Mouse (Mus musculus): ENCODE results near the gene Tmem165. TPM values are rescaled to one million over a fixed set of nuclear protein-coding genes. Genes with fewer than 3 reads are reported as not detected.

The Tmem165 gene
- polyA plus RNA-seq, 1 experiment from 2014 or later = 112 TPM

- ATAC-seq (no peak), DNase-seq (ENCODE audit: low spot score) (no peak)
- no peak for TF ChIP-seq CTCF (IDR thresholded peaks at IDR 0.05)
- no peak for TF ChIP-seq EP300 (IDR thresholded peaks at IDR 0.05)
- H3K27me3 ChIP-seq (replicated peaks; ENCODE audit: insufficient read depth, low read length) = no peaks in the 10 kb centered on the region
- 95% methylated on average over 3 of the region's 3 CpGs for WGBS
- H3K27ac ChIP-seq (ENCODE audit: low read length) = no peak overlapping the region
- H3K4me2 ChIP-seq (replicated peaks; ENCODE audit: low read depth, low read length) = no peak overlapping the region
- H3K9me3 ChIP-seq (ENCODE audit: low read length) = no peaks in the 10 kb centered on the region
- no peaks in the 10 kb centered on the region for H3K4me1 ChIP-seq (ENCODE audit: insufficient read depth, low read depth, low read length)
- H3K9ac ChIP-seq (replicated peaks; ENCODE audit: low read depth) = no peak overlapping the region
- no peak overlapping the region for H3K4me3 ChIP-seq (ENCODE audit: low read depth, low read length)
- peaks cover 31% of the 10 kb centered on the region; the same call in 1 of the 2 replicates for H3K36me3 ChIP-seq (ENCODE audit: insufficient read depth, low read length)
Measured at GRCm38 (mm10) chr5:76203171-76203570, 19.5 kb downstream of the Tmem165 start.

- no peak for DNase-seq (ENCODE audit: low spot score)
- Histone ChIP-seq H3K9ac (replicated peaks; ENCODE audit: low read depth) (no peak overlapping the region), H3K27me3 (replicated peaks; ENCODE audit: insufficient read depth, low read length) (no peaks in the 10 kb centered on the region), H3K36me3 (ENCODE audit: insufficient read depth, low read length) (peaks cover 24% of the 10 kb centered on the region; the same call in 1 of the 2 replicates), H3K9me3 (ENCODE audit: low read length) (no peaks in the 10 kb centered on the region), H3K4me1 (ENCODE audit: insufficient read depth, low read depth, low read length) (no peaks in the 10 kb centered on the region), H3K4me3 (ENCODE audit: low read depth, low read length) (no peak overlapping the region), H3K4me2 (replicated peaks; ENCODE audit: low read depth, low read length) (no peak overlapping the region), H3K27ac (ENCODE audit: low read length) (no peak overlapping the region)
- 90% methylated on average over 2 of the region's 2 CpGs for WGBS
- ATAC-seq = no peak
- no peak for TF ChIP-seq CTCF (IDR thresholded peaks at IDR 0.05)
- no peak for TF ChIP-seq EP300 (IDR thresholded peaks at IDR 0.05)
Measured at GRCm38 (mm10) chr5:76205886-76206285, 22.2 kb downstream of the Tmem165 start.

- H3K36me3 ChIP-seq (ENCODE audit: insufficient read depth, low read length) = peaks cover 23% of the 10 kb centered on the region; the same call in 1 of the 2 replicates
- H3K4me2 ChIP-seq (replicated peaks; ENCODE audit: low read depth, low read length) = no peak overlapping the region
- 87% methylated on average over 5 of the region's 5 CpGs for WGBS
- H3K27ac ChIP-seq (ENCODE audit: low read length) = no peak overlapping the region
- no peak for DNase-seq (ENCODE audit: low spot score)
- no peaks in the 10 kb centered on the region for H3K4me1 ChIP-seq (ENCODE audit: insufficient read depth, low read depth, low read length)
- no peaks in the 10 kb centered on the region for H3K9me3 ChIP-seq (ENCODE audit: low read length)
- no peak overlapping the region for H3K9ac ChIP-seq (replicated peaks; ENCODE audit: low read depth)
- no peak overlapping the region for H3K4me3 ChIP-seq (ENCODE audit: low read depth, low read length)
- H3K27me3 ChIP-seq (replicated peaks; ENCODE audit: insufficient read depth, low read length) = no peaks in the 10 kb centered on the region
- ATAC-seq = no peak
- TF ChIP-seq EP300 (IDR thresholded peaks at IDR 0.05) = no peak
- no peak for TF ChIP-seq CTCF (IDR thresholded peaks at IDR 0.05)
Measured at GRCm38 (mm10) chr5:76208066-76208465, 24.4 kb downstream of the Tmem165 start.

- Histone ChIP-seq H3K9me3 (ENCODE audit: low read length) (no peaks in the 10 kb centered on the region), H3K4me3 (ENCODE audit: low read depth, low read length) (no peak overlapping the region), H3K9ac (replicated peaks; ENCODE audit: low read depth) (no peak overlapping the region), H3K27ac (ENCODE audit: low read length) (no peak overlapping the region), H3K27me3 (replicated peaks; ENCODE audit: insufficient read depth, low read length) (no peaks in the 10 kb centered on the region), H3K4me2 (replicated peaks; ENCODE audit: low read depth, low read length) (no peak overlapping the region), H3K36me3 (ENCODE audit: insufficient read depth, low read length) (0 out of 2 replicates have a peak, but pooled peaks cover 5% of the 10 kb centered on the region), H3K4me1 (ENCODE audit: insufficient read depth, low read depth, low read length) (no peaks in the 10 kb centered on the region)
- ATAC-seq (no peak), DNase-seq (ENCODE audit: low spot score) (no peak)
- 64% methylated on average over 6 of the region's 6 CpGs for WGBS
- TF ChIP-seq EP300 (IDR thresholded peaks at IDR 0.05) (no peak), CTCF (IDR thresholded peaks at IDR 0.05) (no peak)
Measured at GRCm38 (mm10) chr5:76216691-76217090, 33.0 kb downstream of the Tmem165 start.

- Histone ChIP-seq H3K4me1 (ENCODE audit: insufficient read depth, low read depth, low read length) (no peaks in the 10 kb centered on the region), H3K9me3 (ENCODE audit: low read length) (no peaks in the 10 kb centered on the region), H3K4me2 (replicated peaks; ENCODE audit: low read depth, low read length) (no peak overlapping the region), H3K27ac (ENCODE audit: low read length) (no peak overlapping the region), H3K36me3 (ENCODE audit: insufficient read depth, low read length) (peaks cover 32% of the 10 kb centered on the region), H3K4me3 (ENCODE audit: low read depth, low read length) (no peak overlapping the region), H3K9ac (replicated peaks; ENCODE audit: low read depth) (no peak overlapping the region), H3K27me3 (replicated peaks; ENCODE audit: insufficient read depth, low read length) (no peaks in the 10 kb centered on the region)
- ATAC-seq (no peak), DNase-seq (ENCODE audit: low spot score) (no peak)
- TF ChIP-seq CTCF (IDR thresholded peaks at IDR 0.05) = no peak
- TF ChIP-seq EP300 (IDR thresholded peaks at IDR 0.05) = no peak
- WGBS = 90% methylated on average over 13 of the region's 13 CpGs
Measured at GRCm38 (mm10) chr5:76231171-76231855, 47.6 kb downstream of the Tmem165 start.

- H3K4me3 ChIP-seq (ENCODE audit: low read depth, low read length) = no peak overlapping the region
- DNase-seq (ENCODE audit: low spot score) = no peak
- H3K36me3 ChIP-seq (ENCODE audit: insufficient read depth, low read length) = 0 out of 2 replicates have a peak, but pooled peaks cover 13% of the 10 kb centered on the region
- ATAC-seq = no peak
- no peaks in the 10 kb centered on the region for H3K4me1 ChIP-seq (ENCODE audit: insufficient read depth, low read depth, low read length)
- H3K27ac ChIP-seq (ENCODE audit: low read length) = no peak overlapping the region
- no peak overlapping the region for H3K4me2 ChIP-seq (replicated peaks; ENCODE audit: low read depth, low read length)
- TF ChIP-seq CTCF (IDR thresholded peaks at IDR 0.05) (no peak), EP300 (IDR thresholded peaks at IDR 0.05) (no peak)
- H3K9ac ChIP-seq (replicated peaks; ENCODE audit: low read depth) = no peak overlapping the region
- H3K9me3 ChIP-seq (ENCODE audit: low read length) = no peaks in the 10 kb centered on the region
- H3K27me3 ChIP-seq (replicated peaks; ENCODE audit: insufficient read depth, low read length) = no peaks in the 10 kb centered on the region
- 83% methylated on average over 3 of the region's 3 CpGs for WGBS
Measured at GRCm38 (mm10) chr5:76243274-76243673, 59.6 kb downstream of the Tmem165 start.
